Mouse (Mus musculus): ENCODE results near the gene Bub3.

- TF ChIP-seq POLR2A (IDR thresholded peaks at IDR 0.05; ENCODE audit: borderline replicate concordance, low read depth, low read length) (no peak), CTCF (IDR thresholded peaks at IDR 0.05; ENCODE audit: low read depth, low read length) (no peak)
Observed at GRCm38 (mm10) chr7:131555301-131556081, 4.5 kb upstream of the Bub3 start.

Data from bone marrow macrophage, adult 2 months (primary cell).